ENCODE assay signal across 25 mouse cellular contexts in genomic region chr2:179802411-179802810, GRCm38 (mm10).
DNase-seq lines count a peak whose midpoint lies in the region; ATAC-seq and TF ChIP-seq lines count a peak whose summit lies in the region.
"Had no signal": no experiment of that assay in that cellular context is flagged by ENCODE, and none has a peak within 500 bp of the region (broad histone marks: within the 10 kb centered on the region; RNA-seq: fewer than 3 reads in every experiment).

No protein-coding gene starts in this region.

- peaks cover 3 to 19% of the 10 kb centered on the region in 2 experiments; a peak in 3 of 4 replicates for H3K4me1 ChIP-seq in CH12.LX (ENCODE audit: control insufficient read depth in 1 of 2, insufficient read depth in 2 of 2)
- H3K4me1 ChIP-seq: forebrain, embryonic 10.5 days had no signal

- H3K4me2 ChIP-seq in CH12.LX (ENCODE audit: insufficient read depth, low read depth, poor library complexity, severe bottlenecking) = no peak overlapping the region
- H3K4me2 ChIP-seq: embryonic facial prominence, embryonic 13.5 days; embryonic facial prominence, embryonic 15.5 days; forebrain, embryonic 12.5 days; forebrain, embryonic 15.5 days had no signal

- H3K9me3 ChIP-seq in CH12.LX (replicated peaks; ENCODE audit: low read length) = no peaks in the 10 kb centered on the region
- H3K9me3 ChIP-seq: embryonic facial prominence, embryonic 13.5 days; embryonic facial prominence, embryonic 15.5 days; forebrain, embryonic 10.5 days; forebrain, embryonic 12.5 days; forebrain, embryonic 15.5 days had no signal

- no peak for TF ChIP-seq RAD21 in CH12.LX (IDR thresholded peaks at IDR 0.05; ENCODE audit: low read depth, low read length)

- H3K9ac ChIP-seq in CH12.LX (ENCODE audit: insufficient read depth, low read depth) = no peak overlapping the region
- H3K9ac ChIP-seq: embryonic facial prominence, embryonic 13.5 days; embryonic facial prominence, embryonic 15.5 days; forebrain, embryonic 12.5 days; forebrain, embryonic 15.5 days; forebrain, postnatal 0 days had no signal

- no peak for TF ChIP-seq POLR2A in CH12.LX (IDR thresholded peaks at IDR 0.05; ENCODE audit: low read depth, low read length)

- in situ Hi-C loops in CH12.LX (cut with MboI; ENCODE audit: low pct_ligation_motif_present, low pct_unique_long_range_greater_than_20kb, low sequenced_read_pairs) = no loop called here

- H3K27ac ChIP-seq in CH12.LX (ENCODE audit: insufficient read depth, low read depth) = no peak overlapping the region
- H3K27ac ChIP-seq: embryonic facial prominence, embryonic 13.5 days; embryonic facial prominence, embryonic 15.5 days; forebrain, embryonic 10.5 days; forebrain, embryonic 12.5 days; forebrain, embryonic 15.5 days had no signal

- DNase-seq in CH12.LX (ENCODE audit: extremely low read depth) = peak; percentile 31
- no peak for DNase-seq in MN1 (ENCODE audit: low spot score)
- no peak for DNase-seq in right cerebral cortex, adult 2 months (ENCODE audit: low spot score in 2 of 2)
- DNase-seq: adrenal gland, adult 8-10 months; adrenal gland, postnatal 14 days; adrenal gland, postnatal 36 days; B cell, adult 2 months; cerebellum, adult 11-12 months; cerebellum, adult 2 months; cerebellum, adult 9-10 months; cerebellum, postnatal 10 days; cerebellum, postnatal 25 days; embryo, embryonic 11 days; forebrain, postnatal 0 days had no signal

- TF ChIP-seq CTCF in CH12.LX (conservative IDR thresholded peaks at IDR 0.05 in 1 of 2, IDR thresholded peaks at IDR 0.05 in 1 of 2; ENCODE audit: low read depth in 2 of 2, low read length in 2 of 2) = no peak

- no peak overlapping the region for H3K4me3 ChIP-seq in CH12.LX (replicated peaks in 1 of 3; ENCODE audit: low read depth in 2 of 3, low read length in 2 of 3, poor library complexity in 1 of 3)
- H3K4me3 ChIP-seq: embryonic facial prominence, embryonic 13.5 days; embryonic facial prominence, embryonic 15.5 days; erythroblast, embryonic 14.5 days; forebrain, embryonic 10.5 days; forebrain, embryonic 12.5 days; forebrain, embryonic 15.5 days had no signal

- H3K36me3 ChIP-seq in CH12.LX (replicated peaks in 1 of 2; ENCODE audit: control insufficient read depth in 1 of 2, insufficient read depth in 1 of 2, low read length in 1 of 2) = no peaks in the 10 kb centered on the region
- H3K36me3 ChIP-seq: embryonic facial prominence, embryonic 13.5 days; embryonic facial prominence, embryonic 15.5 days; forebrain, embryonic 12.5 days; forebrain, embryonic 15.5 days; G1E had no signal

- H3K27me3 ChIP-seq in CH12.LX (replicated peaks) = no peaks in the 10 kb centered on the region
- H3K27me3 ChIP-seq: forebrain, embryonic 12.5 days; forebrain, embryonic 15.5 days had no signal

- no peaks in the 10 kb centered on the region for H3K79me2 ChIP-seq in CH12.LX (replicated peaks; ENCODE audit: control insufficient read depth, extremely low read depth, insufficient read depth, poor library complexity, severe bottlenecking)

- no peak for TF ChIP-seq EP300 in CH12.LX (IDR thresholded peaks at IDR 0.05; ENCODE audit: low read length)

- dilution Hi-C loops in CH12.LX (cut with MboI; ENCODE audit: extremely low pct_ligation_motif_present, extremely low pct_unique_long_range_greater_than_20kb, low sequenced_read_pairs) = no loop called here

- peak; percentile 31; the same call in 1 of the 2 replicates for ATAC-seq in common myeloid progenitor, adult 5-6 weeks (replicated peaks; ENCODE audit: low read depth, poor library complexity, severe bottlenecking)
- peak; percentile 66 for ATAC-seq in megakaryocyte progenitor cell, adult 5-6 weeks (replicated peaks; ENCODE audit: poor library complexity)
- no peak for ATAC-seq in CD4-positive, CD25-positive, alpha-beta regulatory T cell, adult 4 months
- ATAC-seq: activated CD4-positive, CD25-positive, alpha-beta regulatory T cell, adult 4 months; forebrain, embryonic 15.5 days; forebrain, postnatal 0 days had no signal

TF ChIP-seq in CH12.LX, 34 proteins besides CTCF, POLR2A, EP300 and RAD21:
- TF ChIP-seq SMC3 (IDR thresholded peaks at IDR 0.05; ENCODE audit: low read depth, low read length) = no peak
- no peak for TF ChIP-seq ZKSCAN1 (IDR thresholded peaks at IDR 0.05; ENCODE audit: borderline replicate concordance, low read depth, low read length)
- TF ChIP-seq TCF12 (IDR thresholded peaks at IDR 0.05; ENCODE audit: low read depth, low read length) = no peak
- TF ChIP-seq MAZ (IDR thresholded peaks at IDR 0.05; ENCODE audit: low read depth, low read length) = no peak
- TF ChIP-seq MAFK (IDR thresholded peaks at IDR 0.05; ENCODE audit: insufficient replicate concordance, low read length) = no peak
- no peak for TF ChIP-seq NELFE (IDR thresholded peaks at IDR 0.05; ENCODE audit: low read depth, low read length)
- no peak for TF ChIP-seq USF2 (conservative IDR thresholded peaks at IDR 0.05; ENCODE audit: low read depth, low read length)
- TF ChIP-seq POLR2AphosphoS2 (IDR thresholded peaks at IDR 0.05; ENCODE audit: low read depth, low read length) = no peak
- no peak for TF ChIP-seq IRF4 (IDR thresholded peaks at IDR 0.05; ENCODE audit: low read depth, low read length)
- TF ChIP-seq NRF1 (IDR thresholded peaks at IDR 0.05; ENCODE audit: low read depth, low read length) = no peak
- TF ChIP-seq CHD1 (IDR thresholded peaks at IDR 0.05; ENCODE audit: low read depth, low read length) = no peak
- TF ChIP-seq RCOR1 (conservative IDR thresholded peaks at IDR 0.05; ENCODE audit: low read depth, low read length) = no peak
- TF ChIP-seq BHLHE40 (IDR thresholded peaks at IDR 0.05; ENCODE audit: low read depth, low read length) = no peak
- TF ChIP-seq ZMIZ1 (IDR thresholded peaks at IDR 0.05; ENCODE audit: low read depth, low read length) = no peak
- TF ChIP-seq HCFC1 (IDR thresholded peaks at IDR 0.05; ENCODE audit: low read depth, low read length) = no peak
- TF ChIP-seq PAX5 (IDR thresholded peaks at IDR 0.05; ENCODE audit: low read length) = no peak
- TF ChIP-seq ZC3H11A (IDR thresholded peaks at IDR 0.05; ENCODE audit: low read depth, low read length) = no peak
- TF ChIP-seq MYC (IDR thresholded peaks at IDR 0.05; ENCODE audit: low read depth, low read length) = no peak
- no peak for TF ChIP-seq TBP (conservative IDR thresholded peaks at IDR 0.05; ENCODE audit: low read depth, low read length)
